Mouse (Mus musculus): ENCODE results near the gene Cnppd1.

Cnppd1 gene

GRCm38 (mm10) chr1:75147411-75148135 lies 5.1 kb upstream of the Cnppd1 start:
- no peak for DNase-seq (ENCODE audit: low spot score)

- DNase-seq (ENCODE audit: low spot score), result no peak
These were observed 3.1 kb upstream of the Cnppd1 start for GRCm38 (mm10) chr1:75145589-75145988.

- DNase-seq (ENCODE audit: low spot score), result peak; percentile 65
These were observed 873 bp downstream of the Cnppd1 start for GRCm38 (mm10) chr1:75141486-75142190.

GRCm38 (mm10) chr1:75140601-75141190 lies 1.8 kb downstream of the Cnppd1 start:
- DNase-seq (ENCODE audit: low spot score), result no peak

- no peak for DNase-seq (ENCODE audit: low spot score)
These were observed 4.1 kb downstream of the Cnppd1 start for GRCm38 (mm10) chr1:75138448-75138847.

- DNase-seq (ENCODE audit: low spot score), result no peak
These were observed 5.8 kb downstream of the Cnppd1 start for GRCm38 (mm10) chr1:75136730-75137129.

- no peak for DNase-seq (ENCODE audit: low spot score)
These were observed 6.2 kb downstream of the Cnppd1 start for GRCm38 (mm10) chr1:75136293-75136692.

- DNase-seq (ENCODE audit: low spot score), result no peak
These were observed 8.9 kb downstream of the Cnppd1 start, which contains the start of gene Slc23a3 for GRCm38 (mm10) chr1:75133421-75134207. Gene Slc23a3 (minus strand): TSS chr1:75133890.

GRCm38 (mm10) chr1:75128641-75129040 lies 13.9 kb downstream of the Cnppd1 start:
- DNase-seq (ENCODE audit: low spot score), result no peak

- DNase-seq (ENCODE audit: low spot score), result no peak
These were observed 17.1 kb downstream of the Cnppd1 start for GRCm38 (mm10) chr1:75125418-75125817.

- peak; percentile 93 for DNase-seq (ENCODE audit: low spot score)
These were observed 17.9 kb downstream of the Cnppd1 start, which contains the start of gene Nhej1 for GRCm38 (mm10) chr1:75124346-75125321. Gene Nhej1 (minus strand): TSS chr1:75125200.

- DNase-seq (ENCODE audit: low spot score), result no peak
These were observed 20.3 kb downstream of the Cnppd1 start for GRCm38 (mm10) chr1:75122211-75122610.

All from testis, postnatal 14 days (tissue).